Mouse (Mus musculus): ENCODE measurements around the gene 2810408A11Rik.

GRCm38 (mm10) chr11:69937385-69937784, 36.6 kb upstream of the 2810408A11Rik start:
- TF ChIP-seq CTCF (IDR thresholded peaks at IDR 0.05; ENCODE audit: low read depth) = no peak
- TF ChIP-seq EP300 (IDR thresholded peaks at IDR 0.05; ENCODE audit: low read depth) = no peak
